Mouse (Mus musculus): ENCODE data around the gene Prkcz. TPM values are rescaled to one million over a fixed set of nuclear protein-coding genes. Genes with fewer than 3 reads are reported as not detected.

Gene Prkcz
- 68.9 and 86.5 TPM in 2 replicates for polyA plus RNA-seq (2015; fragmentation: Nextera tagmentation; extraction: Ambion mirVana)

GRCm38 (mm10) chr4:155361303-155361791, at the start of gene Prkcz:
Gene Prkcz (minus strand): TSS chr4:155361361.
- ATAC-seq = peak; percentile 52; the same call in 1 of the 2 replicates
- Histone ChIP-seq H3K4me1 (replicated peaks; ENCODE audit: control insufficient read depth, insufficient read depth, low read length) (peaks cover 12% of the 10 kb centered on the region), H3K9ac (replicated peaks; ENCODE audit: low read depth, low read length) (no peak within 1 kb of the TSS), H3K36me3 (ENCODE audit: control insufficient read depth, insufficient read depth) (no peaks in the 10 kb centered on the region), H3K4me3 (replicated peaks; ENCODE audit: low read length) (peak within 1 kb of the TSS; percentile 38), H3K9me3 (ENCODE audit: control insufficient read depth, low read length) (no peaks in the 10 kb centered on the region), H3K27me3 (replicated peaks; ENCODE audit: control insufficient read depth, insufficient read depth, low read length) (peaks cover 45% of the 10 kb centered on the region), H3K27ac (ENCODE audit: low read length) (no peak within 1 kb of the TSS), H3K4me2 (ENCODE audit: low read length) (peak within 1 kb of the TSS; percentile 51)
- under 1% methylated on average over 51 of the region's 51 CpGs for WGBS

GRCm38 (mm10) chr4:155409058-155409776, 48.1 kb upstream of the Prkcz start, which contains the start of gene Cfap74:
Gene Cfap74 (plus strand): TSS chr4:155409190.
- WGBS = under 1% methylated on average over 35 of the region's 35 CpGs
- Histone ChIP-seq H3K4me2 (ENCODE audit: low read length) (peak within 1 kb of the TSS; percentile 77), H3K36me3 (ENCODE audit: control insufficient read depth, insufficient read depth) (no peaks in the 10 kb centered on the region), H3K27me3 (replicated peaks; ENCODE audit: control insufficient read depth, insufficient read depth, low read length) (0 out of 2 replicates have a peak, but pooled peaks cover 2% of the 10 kb centered on the region), H3K9ac (replicated peaks; ENCODE audit: low read depth, low read length) (peak within 1 kb of the TSS; percentile 48), H3K4me1 (replicated peaks; ENCODE audit: control insufficient read depth, insufficient read depth, low read length) (peaks cover 7% of the 10 kb centered on the region; the same call in 1 of the 2 replicates), H3K9me3 (ENCODE audit: control insufficient read depth, low read length) (no peaks in the 10 kb centered on the region), H3K4me3 (replicated peaks; ENCODE audit: low read length) (peak within 1 kb of the TSS; percentile 57), H3K27ac (ENCODE audit: low read length) (no peak within 1 kb of the TSS)
- ATAC-seq = peak; percentile 98

DNA sequence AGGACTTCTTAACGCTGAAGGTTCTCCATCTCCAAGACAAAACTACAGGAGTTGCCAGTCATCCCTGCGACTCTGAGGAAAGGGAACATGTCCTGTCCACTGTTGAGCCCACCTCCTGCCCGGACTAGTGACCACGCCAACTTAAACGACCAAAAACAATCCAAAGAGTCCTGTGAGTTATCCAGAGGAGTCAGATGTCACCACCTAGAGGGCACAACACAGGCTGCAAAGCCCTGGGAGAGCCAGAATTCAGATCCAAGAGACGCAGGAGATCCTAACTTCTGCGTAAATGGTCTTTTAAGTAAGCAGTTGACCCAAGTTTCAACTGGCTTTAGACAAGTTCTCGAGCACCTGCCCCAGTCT, 47.5 kb upstream of the Prkcz start:
- Histone ChIP-seq H3K27me3 (replicated peaks; ENCODE audit: control insufficient read depth, insufficient read depth, low read length) (0 out of 2 replicates have a peak, but pooled peaks cover 2% of the 10 kb centered on the region), H3K27ac (ENCODE audit: low read length) (no peak overlapping the region), H3K9me3 (ENCODE audit: control insufficient read depth, low read length) (no peaks in the 10 kb centered on the region), H3K4me1 (replicated peaks; ENCODE audit: control insufficient read depth, insufficient read depth, low read length) (peaks cover 7% of the 10 kb centered on the region; the same call in 1 of the 2 replicates), H3K4me3 (replicated peaks; ENCODE audit: low read length) (peak overlapping the region; percentile 57), H3K9ac (replicated peaks; ENCODE audit: low read depth, low read length) (0 out of 2 replicates have a peak overlapping the region, but pooled peaks have one; percentile 23), H3K4me2 (ENCODE audit: low read length) (peak overlapping the region; percentile 77), H3K36me3 (ENCODE audit: control insufficient read depth, insufficient read depth) (no peaks in the 10 kb centered on the region)
- 3% methylated on average over 8 of the region's 8 CpGs for WGBS
- peak; percentile 59 for ATAC-seq

GRCm38 (mm10) chr4:155402489-155402888, 41.3 kb upstream of the Prkcz start:
- no peak for ATAC-seq
- Histone ChIP-seq H3K36me3 (ENCODE audit: control insufficient read depth, insufficient read depth) (no peaks in the 10 kb centered on the region), H3K4me3 (replicated peaks; ENCODE audit: low read length) (no peak overlapping the region), H3K9me3 (ENCODE audit: control insufficient read depth, low read length) (no peaks in the 10 kb centered on the region), H3K4me2 (ENCODE audit: low read length) (no peak overlapping the region), H3K27me3 (replicated peaks; ENCODE audit: control insufficient read depth, insufficient read depth, low read length) (peaks cover 12% of the 10 kb centered on the region), H3K27ac (ENCODE audit: low read length) (no peak overlapping the region), H3K9ac (replicated peaks; ENCODE audit: low read depth, low read length) (no peak overlapping the region), H3K4me1 (replicated peaks; ENCODE audit: control insufficient read depth, insufficient read depth, low read length) (peaks cover 6% of the 10 kb centered on the region)
- 70% methylated on average over 1 of the region's 1 CpGs for WGBS

GRCm38 (mm10) chr4:155401121-155401520, 40.0 kb upstream of the Prkcz start:
- Histone ChIP-seq H3K36me3 (ENCODE audit: control insufficient read depth, insufficient read depth) (no peaks in the 10 kb centered on the region), H3K4me1 (replicated peaks; ENCODE audit: control insufficient read depth, insufficient read depth, low read length) (peaks cover 9% of the 10 kb centered on the region), H3K4me3 (replicated peaks; ENCODE audit: low read length) (no peak overlapping the region), H3K27me3 (replicated peaks; ENCODE audit: control insufficient read depth, insufficient read depth, low read length) (peaks cover 26% of the 10 kb centered on the region), H3K27ac (ENCODE audit: low read length) (no peak overlapping the region), H3K9ac (replicated peaks; ENCODE audit: low read depth, low read length) (no peak overlapping the region), H3K9me3 (ENCODE audit: control insufficient read depth, low read length) (no peaks in the 10 kb centered on the region), H3K4me2 (ENCODE audit: low read length) (no peak overlapping the region)
- no peak for ATAC-seq
- 73% methylated on average over 7 of the region's 7 CpGs for WGBS

- Histone ChIP-seq H3K9me3 (ENCODE audit: control insufficient read depth, low read length) (no peaks in the 10 kb centered on the region), H3K4me3 (replicated peaks; ENCODE audit: low read length) (peak overlapping the region; percentile 50), H3K4me1 (replicated peaks; ENCODE audit: control insufficient read depth, insufficient read depth, low read length) (peaks cover 9% of the 10 kb centered on the region), H3K27ac (ENCODE audit: low read length) (no peak overlapping the region), H3K9ac (replicated peaks; ENCODE audit: low read depth, low read length) (peak overlapping the region; percentile 13; the same call in 1 of the 2 replicates), H3K27me3 (replicated peaks; ENCODE audit: control insufficient read depth, insufficient read depth, low read length) (peaks cover 28% of the 10 kb centered on the region), H3K36me3 (ENCODE audit: control insufficient read depth, insufficient read depth) (no peaks in the 10 kb centered on the region), H3K4me2 (ENCODE audit: low read length) (peak overlapping the region; percentile 79)
- WGBS = 5% methylated on average over 9 of the region's 9 CpGs
- no peak for ATAC-seq
These were observed 37.0 kb upstream of the Prkcz start for GRCm38 (mm10) chr4:155398222-155398540.

DNA sequence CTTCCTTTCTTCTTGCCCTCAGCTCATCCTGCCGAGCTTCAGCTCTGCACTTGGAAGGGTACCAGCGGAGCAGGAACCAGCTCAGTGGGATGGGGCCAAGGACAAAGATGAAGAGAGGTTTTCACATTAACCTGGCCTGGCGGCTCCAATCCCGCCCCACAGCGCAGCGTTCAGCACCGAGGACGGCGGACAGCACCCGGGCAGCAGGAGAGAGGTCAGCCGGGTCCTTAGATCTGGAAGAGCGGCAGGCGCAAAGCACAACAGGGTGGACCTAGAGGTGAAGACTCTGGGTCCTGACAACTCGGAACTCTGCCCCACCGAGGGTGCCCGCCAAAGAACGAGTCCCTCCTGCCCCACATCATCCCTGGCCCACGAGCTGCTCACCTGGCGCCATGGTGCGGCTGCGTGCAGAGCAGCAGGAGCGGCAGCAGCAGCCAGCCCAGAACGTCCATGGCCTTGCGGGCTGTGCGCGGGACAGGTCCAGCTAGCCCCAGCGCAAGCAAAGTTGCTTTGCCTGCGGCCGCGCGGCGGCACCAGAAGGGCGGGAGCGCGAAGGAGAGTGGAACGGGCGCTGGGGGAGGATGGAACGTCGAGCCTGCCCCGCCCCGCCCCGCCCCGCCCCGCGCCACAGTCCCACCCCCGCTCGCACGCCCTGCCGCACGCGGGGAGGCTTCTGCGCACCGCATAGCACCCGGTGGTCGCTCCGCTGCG, 36.5 kb upstream of the Prkcz start, which contains the start of gene Gabrd:
TSS of gene Gabrd (minus strand) at position 602 of the 711 bp plus-strand sequence.
- no peaks in the 10 kb centered on the region for H3K36me3 ChIP-seq (ENCODE audit: control insufficient read depth, insufficient read depth)
- H3K9ac ChIP-seq (replicated peaks; ENCODE audit: low read depth, low read length) = peak within 1 kb of the TSS; percentile 51
- H3K4me2 ChIP-seq (ENCODE audit: low read length) = peak within 1 kb of the TSS; percentile 79
- H3K9me3 ChIP-seq (ENCODE audit: control insufficient read depth, low read length) = no peaks in the 10 kb centered on the region
- 1% methylated on average over 54 of the region's 57 CpGs for WGBS
- peak; percentile 67 for ATAC-seq
- H3K4me3 ChIP-seq (replicated peaks; ENCODE audit: low read length) = peak within 1 kb of the TSS; percentile 50
- peaks cover 28% of the 10 kb centered on the region for H3K27me3 ChIP-seq (replicated peaks; ENCODE audit: control insufficient read depth, insufficient read depth, low read length)
- no peak within 1 kb of the TSS for H3K27ac ChIP-seq (ENCODE audit: low read length)
- H3K4me1 ChIP-seq (replicated peaks; ENCODE audit: control insufficient read depth, insufficient read depth, low read length) = peaks cover 9% of the 10 kb centered on the region

DNA sequence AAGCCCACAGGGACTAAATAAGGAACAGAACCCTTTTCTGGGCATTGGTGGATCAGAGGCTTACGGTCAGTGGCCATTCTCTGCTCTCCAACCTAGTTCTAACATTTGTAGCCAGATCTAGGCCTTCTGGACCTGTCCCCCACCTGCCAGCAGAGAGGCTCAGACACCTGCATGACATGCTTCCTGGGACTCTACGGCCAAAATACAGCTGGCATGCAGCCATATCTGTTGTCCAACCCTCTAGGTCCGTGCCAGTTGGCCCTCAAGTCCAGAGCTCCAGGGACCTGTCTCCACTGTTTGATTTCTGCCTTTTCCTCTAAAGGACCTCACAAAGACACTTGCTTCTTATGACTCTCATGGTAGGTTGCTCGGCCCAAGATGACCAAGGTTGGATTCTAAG, 35.6 kb upstream of the Prkcz start:
- Histone ChIP-seq H3K27ac (ENCODE audit: low read length) (no peak overlapping the region), H3K4me2 (ENCODE audit: low read length) (no peak overlapping the region), H3K9me3 (ENCODE audit: control insufficient read depth, low read length) (no peaks in the 10 kb centered on the region), H3K9ac (replicated peaks; ENCODE audit: low read depth, low read length) (no peak overlapping the region), H3K4me3 (replicated peaks; ENCODE audit: low read length) (no peak overlapping the region), H3K36me3 (ENCODE audit: control insufficient read depth, insufficient read depth) (no peaks in the 10 kb centered on the region), H3K4me1 (replicated peaks; ENCODE audit: control insufficient read depth, insufficient read depth, low read length) (peaks cover 9% of the 10 kb centered on the region), H3K27me3 (replicated peaks; ENCODE audit: control insufficient read depth, insufficient read depth, low read length) (peaks cover 28% of the 10 kb centered on the region)
- no peak for ATAC-seq
- WGBS = 87% methylated on average over 4 of the region's 4 CpGs

GRCm38 (mm10) chr4:155395471-155395870, 34.3 kb upstream of the Prkcz start:
- 83% methylated on average over 5 of the region's 5 CpGs for WGBS
- no peak overlapping the region for H3K4me2 ChIP-seq (ENCODE audit: low read length)
- no peak for ATAC-seq
- no peak overlapping the region for H3K27ac ChIP-seq (ENCODE audit: low read length)
- H3K4me1 ChIP-seq (replicated peaks; ENCODE audit: control insufficient read depth, insufficient read depth, low read length) = peaks cover 9% of the 10 kb centered on the region
- no peaks in the 10 kb centered on the region for H3K36me3 ChIP-seq (ENCODE audit: control insufficient read depth, insufficient read depth)
- peaks cover 28% of the 10 kb centered on the region for H3K27me3 ChIP-seq (replicated peaks; ENCODE audit: control insufficient read depth, insufficient read depth, low read length)
- H3K9me3 ChIP-seq (ENCODE audit: control insufficient read depth, low read length) = no peaks in the 10 kb centered on the region
- no peak overlapping the region for H3K9ac ChIP-seq (replicated peaks; ENCODE audit: low read depth, low read length)
- H3K4me3 ChIP-seq (replicated peaks; ENCODE audit: low read length) = no peak overlapping the region

Data from forebrain, embryonic 16.5 days (tissue).